Mouse (Mus musculus): ENCODE measurements around the gene Dlx6.

The Dlx6 gene

DNA sequence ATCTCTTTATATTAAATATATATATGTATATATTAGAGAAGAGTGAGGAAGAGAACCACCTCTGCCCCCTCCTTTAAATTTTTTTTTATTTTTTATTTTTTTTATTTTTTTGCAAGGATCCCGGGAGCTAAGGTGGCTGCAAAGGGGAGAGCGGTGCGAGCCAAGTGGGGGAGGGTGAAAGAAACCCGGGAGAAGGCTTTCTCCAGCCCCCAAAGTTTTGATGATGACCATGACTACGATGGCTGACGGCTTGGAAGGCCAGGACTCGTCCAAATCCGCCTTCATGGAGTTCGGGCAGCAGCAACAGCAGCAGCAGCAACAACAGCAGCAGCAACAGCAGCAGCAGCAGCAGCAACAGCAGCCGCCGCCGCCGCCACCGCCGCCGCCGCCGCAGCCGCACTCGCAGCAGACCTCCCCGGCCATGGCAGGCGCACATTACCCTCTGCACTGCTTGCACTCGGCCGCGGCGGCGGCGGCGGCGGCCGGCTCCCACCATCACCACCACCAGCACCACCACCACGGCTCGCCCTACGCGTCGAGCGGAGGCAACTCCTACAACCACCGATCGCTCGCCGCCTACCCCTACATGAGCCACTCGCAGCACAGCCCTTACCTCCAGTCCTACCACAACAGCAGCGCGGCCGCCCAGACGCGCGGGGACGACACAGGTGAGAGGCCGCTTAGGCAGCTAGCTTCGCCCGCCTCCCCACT is at the start of gene Dlx6:
Gene Dlx6, plus strand, starts transcription at position 175 of the 711 bp plus-strand sequence.
- in situ Hi-C loops (cut with MseI, MboI) = loop anchor here in 1 of 2 experiments (25.0 kb wide), 1 partner anchor 276 kb away; the partner anchor contains the start of gene Sem1

DNA sequence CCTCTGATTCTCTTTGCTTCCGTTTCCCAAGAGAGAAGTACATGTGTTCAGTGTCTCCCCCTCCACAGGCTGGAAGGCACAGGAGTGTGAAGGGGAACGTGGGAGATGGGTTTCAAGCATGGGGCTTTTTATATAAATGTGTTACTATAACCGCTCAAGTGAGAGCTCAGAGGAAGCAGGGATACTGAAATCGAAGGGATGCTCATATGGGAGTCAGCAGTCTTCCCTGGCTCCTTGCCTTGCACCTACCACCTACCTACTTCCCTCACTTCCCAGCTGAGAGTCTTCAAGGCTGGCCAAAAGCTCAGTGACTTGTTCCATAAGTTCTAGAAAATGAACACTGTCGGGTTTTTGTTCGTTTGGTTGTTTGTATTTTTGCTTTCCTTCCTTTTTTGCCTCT is 46.3 kb upstream of the Dlx6 start:
- in situ Hi-C loops (cut with MseI, MboI) = no loop called here

DNA sequence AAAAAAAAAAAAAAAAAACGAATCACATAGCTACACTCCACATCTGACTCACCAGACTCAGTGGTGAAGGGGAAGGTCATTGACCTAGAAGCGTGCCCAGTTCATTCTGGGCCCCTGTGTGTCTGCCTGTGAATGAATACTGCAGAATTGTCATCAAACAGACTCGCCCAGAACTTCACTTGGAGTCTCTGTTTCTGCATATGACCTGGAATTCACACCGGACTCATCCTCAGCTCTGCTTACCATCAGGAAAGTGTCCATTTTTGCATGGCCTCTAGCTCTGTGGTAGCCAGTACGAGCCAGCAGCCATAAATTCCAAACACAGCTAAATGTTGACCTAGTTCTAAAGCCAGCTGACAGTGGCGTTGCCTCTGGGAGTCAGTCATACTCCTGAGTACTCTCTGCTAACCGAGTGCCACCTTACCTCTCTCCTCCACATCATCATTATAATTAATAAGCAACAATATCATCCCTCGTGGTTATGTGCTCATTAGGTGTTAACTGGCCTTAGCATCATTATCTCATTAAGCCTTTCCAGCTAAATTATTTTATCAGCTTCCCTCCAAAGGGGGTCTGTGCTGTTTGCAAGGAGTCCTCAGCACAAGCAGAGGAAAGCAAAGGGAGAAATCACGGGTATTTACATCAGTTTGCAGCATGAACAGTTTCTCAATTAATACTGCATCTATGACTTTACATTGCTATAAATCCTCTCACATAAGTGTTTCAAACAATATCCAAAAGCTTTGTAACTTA is 44.9 kb upstream of the Dlx6 start:
- in situ Hi-C loops (cut with MseI, MboI) = no loop called here

DNA sequence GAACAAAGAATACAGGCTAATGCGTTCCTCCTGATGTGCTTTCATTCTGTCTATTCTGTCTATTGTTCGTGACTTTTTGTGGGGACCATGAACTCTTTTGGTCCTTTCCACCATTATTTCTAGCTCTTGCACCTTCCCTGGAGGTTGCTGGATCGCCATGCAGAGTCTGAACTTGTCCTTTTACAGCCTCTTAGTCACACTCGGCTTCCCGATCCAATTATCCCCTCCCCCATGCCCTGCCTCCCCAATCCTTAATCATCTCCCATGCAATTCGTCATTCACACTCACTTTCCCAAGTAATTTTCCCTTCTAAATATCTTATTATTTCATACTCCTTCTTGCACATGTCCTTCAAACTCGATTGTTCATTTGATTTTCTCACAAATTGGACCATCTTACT is 44.0 kb upstream of the Dlx6 start:
- in situ Hi-C loops (cut with MseI, MboI) = no loop called here

DNA sequence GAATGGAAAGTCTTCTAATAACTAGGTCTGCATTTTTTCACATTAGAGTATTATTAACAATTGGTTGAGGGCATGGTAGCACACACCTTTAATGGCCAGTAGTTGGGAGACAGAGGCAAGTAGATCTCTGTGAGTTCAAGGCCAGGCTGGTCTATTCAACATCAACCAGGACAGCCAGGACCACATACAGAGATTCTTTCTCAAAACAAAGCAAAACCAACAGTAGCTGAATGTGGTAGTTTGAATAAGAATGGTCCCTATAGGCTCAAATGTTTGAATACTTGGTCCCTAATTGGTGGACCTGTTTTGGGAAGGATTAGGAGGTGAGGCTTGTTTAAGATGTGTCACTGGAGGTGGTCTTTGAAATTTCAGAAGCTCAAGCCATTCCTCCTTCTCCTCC is 37.8 kb upstream of the Dlx6 start:
- in situ Hi-C loops (cut with MseI, MboI) = no loop called here

DNA sequence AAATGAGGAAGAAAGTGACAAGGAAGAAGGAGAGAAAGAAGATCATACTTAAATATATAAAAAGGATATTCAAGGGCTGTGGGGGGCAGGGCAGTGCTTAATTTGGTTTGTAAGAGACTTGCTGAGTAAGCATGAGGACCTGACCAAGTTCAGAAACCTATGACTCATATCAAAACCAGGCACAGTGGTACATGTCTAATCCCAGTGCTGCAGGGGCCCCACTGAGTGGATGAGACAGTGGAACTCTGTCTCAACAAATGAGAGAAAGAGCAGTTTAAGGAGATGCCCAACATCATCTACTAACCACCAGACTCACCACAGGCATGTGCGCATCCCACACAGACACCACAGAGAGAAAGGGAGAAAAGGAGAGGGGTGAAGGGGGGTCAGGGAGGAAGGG is 36.3 kb upstream of the Dlx6 start:
- in situ Hi-C loops (cut with MseI, MboI) = no loop called here

DNA sequence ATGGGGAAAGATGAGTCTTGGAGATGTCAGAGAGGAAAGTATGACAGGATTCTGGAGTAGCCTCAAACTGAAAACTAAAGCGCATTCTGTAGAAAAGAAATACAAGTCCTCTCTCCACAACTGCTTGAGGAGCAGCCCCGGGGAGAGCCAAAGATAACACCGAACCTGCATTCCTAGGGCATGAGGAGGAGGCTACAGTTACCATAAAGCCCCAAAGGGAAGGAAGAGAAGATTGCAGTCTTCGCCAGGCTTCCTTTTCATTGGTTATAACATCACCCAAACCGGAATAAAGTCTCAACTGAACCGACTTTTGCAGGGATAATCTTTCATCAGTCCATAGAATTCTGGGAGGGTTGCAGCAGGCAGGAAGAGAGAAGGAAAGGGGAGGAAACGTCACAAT is 32.7 kb upstream of the Dlx6 start:
- in situ Hi-C loops (cut with MseI, MboI) = no loop called here

DNA sequence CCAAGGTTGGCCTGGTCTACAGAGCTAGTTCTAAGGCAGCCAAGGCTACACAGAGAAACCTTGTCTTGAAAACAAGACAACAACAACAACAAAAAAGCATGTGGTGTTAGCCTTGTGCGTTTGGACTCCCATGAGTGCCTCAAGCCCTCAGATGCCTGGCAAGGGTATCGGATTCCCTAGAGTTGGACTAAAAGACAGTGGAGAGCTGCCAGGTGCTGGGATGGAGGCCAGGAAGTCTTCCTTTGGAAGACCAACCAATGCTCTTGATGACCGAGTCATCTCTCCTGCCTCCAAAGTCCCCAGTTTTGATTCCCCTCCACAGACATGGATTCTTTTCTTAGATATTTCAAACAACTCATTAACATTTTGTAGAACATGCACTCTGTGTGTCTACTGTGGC is 29.8 kb upstream of the Dlx6 start:
- in situ Hi-C loops (cut with MseI, MboI) = no loop called here

DNA sequence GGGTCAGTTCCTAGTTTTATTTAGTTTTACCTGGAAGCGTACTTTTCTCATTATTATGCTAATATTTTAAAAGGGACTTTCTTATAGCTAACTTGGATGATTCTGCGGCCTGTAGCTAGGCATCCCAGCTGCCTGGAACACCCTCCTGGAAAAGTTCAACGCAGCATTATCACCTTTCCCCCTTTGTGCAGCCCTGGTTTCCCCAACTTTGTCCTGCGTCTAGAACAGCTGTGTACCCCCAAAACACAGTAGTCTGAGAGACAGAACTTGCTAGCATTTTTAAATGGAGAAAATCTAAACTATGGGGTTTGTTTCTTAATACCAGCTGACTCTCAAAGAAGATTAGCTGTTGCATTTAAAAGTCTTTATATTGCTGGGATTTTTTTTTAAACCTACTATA is 14.6 kb upstream of the Dlx6 start:
- in situ Hi-C loops (cut with MseI, MboI) = no loop called here

DNA sequence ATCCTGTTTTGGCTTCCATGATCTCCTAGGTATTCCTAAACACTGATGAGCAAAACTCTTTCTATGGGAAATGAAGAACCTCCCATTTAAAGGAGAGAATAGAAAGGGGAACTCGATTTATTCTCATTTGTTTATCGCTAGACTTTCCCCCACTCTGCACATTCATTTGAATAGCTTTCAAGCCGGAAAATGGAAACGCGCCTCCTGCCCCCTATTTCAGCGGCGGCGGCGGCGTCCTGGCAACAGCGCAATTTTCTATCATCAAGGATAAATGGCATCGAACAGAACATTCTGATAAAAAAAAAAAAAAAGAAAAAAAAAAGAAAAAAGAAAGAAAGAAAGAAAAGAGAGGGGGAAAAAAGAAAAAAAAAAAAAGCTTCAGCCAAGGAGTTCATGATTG is 13.4 kb upstream of the Dlx6 start:
- in situ Hi-C loops (cut with MseI, MboI) = loop anchor here in 1 of 2 experiments (25.0 kb wide), 1 partner anchor 262 kb away; the partner anchor contains the start of gene Sem1

DNA sequence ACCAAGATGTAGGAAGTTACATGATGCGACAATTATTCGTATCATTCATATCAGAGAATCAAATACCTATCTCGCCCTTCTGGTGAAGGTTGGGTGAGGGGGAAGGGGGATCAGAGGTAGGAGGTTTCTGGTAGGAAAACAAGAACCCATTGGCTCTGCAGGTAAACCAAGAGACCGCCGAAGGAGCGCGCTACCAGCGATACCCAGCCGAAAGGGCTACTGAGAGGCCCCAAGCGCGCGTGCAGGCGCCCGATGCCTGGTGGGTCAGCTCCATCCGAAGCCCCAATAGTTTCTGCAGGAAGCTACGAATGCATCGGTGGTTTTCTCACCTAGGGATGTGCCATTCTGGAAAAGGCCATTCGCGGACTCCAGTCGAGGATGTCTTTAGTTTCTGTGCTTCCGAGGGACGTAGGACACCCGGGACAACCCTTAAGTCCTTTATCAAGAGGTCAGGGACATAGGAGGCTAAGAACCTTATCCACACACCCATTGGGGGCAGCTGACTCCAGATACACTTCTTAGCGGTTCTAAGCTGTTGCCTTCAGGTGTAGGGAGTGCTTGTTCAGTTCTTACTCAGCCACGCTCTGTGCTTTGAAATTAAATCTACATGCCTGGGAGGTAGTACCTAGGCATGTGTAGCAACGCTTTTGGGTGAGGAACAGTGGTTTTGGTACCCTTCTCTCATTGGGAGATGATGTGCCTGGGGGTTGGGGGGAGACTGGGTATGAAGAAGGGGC is 12.6 kb upstream of the Dlx6 start:
- in situ Hi-C loops (cut with MseI, MboI) = loop anchor here in 1 of 2 experiments (25.0 kb wide), 1 partner anchor 263 kb away; the partner anchor contains the start of gene Sem1

DNA sequence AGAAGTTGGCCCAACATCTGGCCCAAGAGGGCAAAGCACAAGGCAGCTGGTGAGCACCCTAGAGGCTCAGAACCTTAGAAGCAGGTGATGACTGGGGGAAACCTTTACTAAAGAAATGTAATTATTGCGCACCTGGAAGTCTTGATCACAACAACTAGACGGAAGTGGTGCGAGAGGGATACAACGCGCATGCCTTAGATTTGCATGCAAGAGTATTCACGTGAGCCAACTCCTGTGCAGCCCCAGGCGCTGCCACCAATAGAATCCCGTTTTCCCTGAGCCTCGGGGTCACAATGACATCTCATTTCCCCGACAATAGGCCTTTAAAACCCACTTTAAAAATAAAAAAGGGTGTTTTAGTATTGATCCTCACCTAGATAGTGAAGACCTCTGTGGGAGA is 12.0 kb upstream of the Dlx6 start:
- in situ Hi-C loops (cut with MseI, MboI) = loop anchor here in 1 of 2 experiments (25.0 kb wide), 1 partner anchor 264 kb away; the partner anchor contains the start of gene Sem1

DNA sequence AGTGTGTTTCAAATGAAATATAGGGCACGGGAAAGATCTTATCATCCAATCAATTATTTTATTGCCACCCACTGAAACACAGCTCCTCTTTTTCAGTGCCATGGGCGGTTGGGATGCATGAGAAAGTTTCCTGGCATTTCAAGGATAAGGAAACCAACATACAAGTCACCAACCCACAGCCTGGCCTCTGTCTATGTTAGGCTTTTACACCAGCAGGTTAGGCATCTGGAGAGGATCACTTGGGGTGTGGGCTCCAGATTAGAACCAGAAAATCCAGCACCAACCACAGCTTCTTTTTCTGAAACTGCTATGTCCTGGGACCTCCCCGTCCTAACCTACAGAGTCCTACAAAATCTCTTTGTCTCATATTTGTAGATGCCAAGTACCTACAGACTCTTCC is 10.2 kb upstream of the Dlx6 start:
- in situ Hi-C loops (cut with MseI, MboI) = loop anchor here in 1 of 2 experiments (25.0 kb wide), 1 partner anchor 266 kb away; the partner anchor contains the start of gene Sem1

DNA sequence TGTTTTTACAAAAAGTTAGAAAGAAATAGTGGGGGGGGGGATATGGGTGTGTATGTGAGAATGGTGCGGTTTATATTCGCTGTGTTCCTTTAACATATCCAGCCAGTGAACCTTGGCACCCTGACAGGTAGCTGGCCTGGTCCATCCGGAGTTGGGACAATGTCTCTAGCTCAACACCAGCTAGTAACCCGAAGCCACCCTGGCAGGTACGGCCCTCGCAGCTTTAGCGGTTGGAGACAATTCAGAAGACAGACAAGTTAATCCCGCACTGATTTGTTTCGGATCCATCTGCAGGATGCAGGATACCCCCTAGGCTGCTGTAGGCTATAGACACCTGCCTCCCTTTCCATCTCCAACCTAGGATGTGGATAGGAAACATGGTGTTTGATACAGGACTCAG is 9.0 kb upstream of the Dlx6 start:
- in situ Hi-C loops (cut with MseI, MboI) = loop anchor here in 1 of 2 experiments (25.0 kb wide), 1 partner anchor 267 kb away; the partner anchor contains the start of gene Sem1

DNA sequence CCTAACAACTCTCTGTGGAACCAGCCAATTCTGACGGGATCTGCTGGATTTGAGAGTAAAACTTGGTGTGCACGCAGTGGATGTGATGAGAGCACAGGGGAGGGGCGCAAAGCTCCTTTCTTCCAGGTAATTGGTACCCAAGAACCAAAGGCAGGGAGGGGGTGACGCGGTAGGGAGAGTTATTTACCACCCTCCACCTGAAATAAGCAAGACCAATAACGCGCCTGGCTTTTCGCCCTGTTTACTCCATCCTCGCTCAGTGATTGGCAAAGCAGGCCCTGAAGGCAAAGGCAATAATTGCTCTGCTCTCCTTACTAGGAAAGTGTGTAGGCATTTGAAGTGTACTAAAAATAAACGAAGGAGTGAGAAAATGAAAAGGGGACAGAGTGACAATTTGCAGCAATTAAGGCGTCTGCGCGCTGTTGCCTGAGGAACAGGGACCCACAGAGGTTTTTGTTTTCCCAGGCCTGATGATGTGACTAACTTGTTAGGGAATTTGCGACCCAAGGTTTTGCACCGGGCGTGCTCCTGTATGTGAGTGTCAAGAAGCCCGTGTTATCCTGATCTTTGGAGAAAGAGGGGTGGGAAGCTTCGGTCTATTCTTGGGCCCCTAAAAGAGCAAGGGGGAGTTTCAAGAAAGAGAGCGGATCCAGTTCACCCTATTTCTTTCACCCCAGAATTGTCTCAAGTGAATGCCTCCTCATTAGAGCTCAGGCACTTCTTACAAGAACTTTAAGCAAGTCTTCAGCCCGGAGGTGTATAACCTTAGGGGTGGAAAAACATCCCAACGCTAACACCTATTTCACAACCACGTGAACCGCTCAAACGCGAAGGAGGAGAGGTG is 8.0 kb upstream of the Dlx6 start:
- in situ Hi-C loops (cut with MseI, MboI) = loop anchor here in 1 of 2 experiments (25.0 kb wide), 1 partner anchor 268 kb away; the partner anchor contains the start of gene Sem1

DNA sequence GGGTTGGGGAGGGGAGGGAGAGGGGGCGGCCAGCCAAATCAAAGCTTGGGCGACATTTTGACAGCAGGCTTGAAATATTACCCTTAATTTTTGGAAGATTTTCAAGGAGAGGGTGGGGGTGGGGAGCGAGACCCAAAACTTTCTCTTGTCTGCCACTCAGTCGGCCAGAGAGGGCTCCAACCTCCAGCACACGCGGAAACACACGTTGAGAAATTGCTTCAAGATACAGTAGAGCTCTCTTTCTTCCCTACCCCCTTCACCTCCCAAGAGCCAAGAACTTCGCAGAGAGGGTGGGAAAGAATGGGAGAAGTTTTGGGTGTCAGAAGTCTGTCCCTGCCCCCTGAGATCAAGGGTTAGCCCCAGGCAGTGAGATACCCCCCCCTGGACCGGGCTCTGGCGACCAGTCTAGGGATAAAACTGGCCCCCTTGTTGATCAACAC is 7.4 kb upstream of the Dlx6 start:
- in situ Hi-C loops (cut with MseI, MboI) = loop anchor here in 1 of 2 experiments (25.0 kb wide), 1 partner anchor 268 kb away; the partner anchor contains the start of gene Sem1

DNA sequence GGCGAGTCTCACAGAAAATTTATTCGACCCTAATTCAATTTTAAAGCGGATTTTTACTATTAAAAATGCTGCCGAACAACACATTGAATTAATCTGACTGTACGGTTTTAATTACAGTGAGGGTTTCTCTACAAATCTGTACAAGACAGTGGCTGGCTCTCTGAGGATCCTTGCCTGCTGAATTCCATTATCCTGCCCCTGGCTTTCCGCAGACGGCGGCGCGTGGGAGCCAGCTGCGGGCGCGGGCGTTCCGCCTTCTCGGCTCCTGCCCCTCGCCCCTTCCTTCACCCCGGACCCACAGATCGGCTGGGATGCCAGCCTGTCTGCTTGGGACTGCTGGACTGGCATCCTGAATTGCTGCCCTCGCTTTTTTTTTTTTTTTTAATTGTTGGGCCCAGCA is 6.8 kb upstream of the Dlx6 start:
- in situ Hi-C loops (cut with MseI, MboI) = loop anchor here in 1 of 2 experiments (25.0 kb wide), 1 partner anchor 269 kb away; the partner anchor contains the start of gene Sem1

DNA sequence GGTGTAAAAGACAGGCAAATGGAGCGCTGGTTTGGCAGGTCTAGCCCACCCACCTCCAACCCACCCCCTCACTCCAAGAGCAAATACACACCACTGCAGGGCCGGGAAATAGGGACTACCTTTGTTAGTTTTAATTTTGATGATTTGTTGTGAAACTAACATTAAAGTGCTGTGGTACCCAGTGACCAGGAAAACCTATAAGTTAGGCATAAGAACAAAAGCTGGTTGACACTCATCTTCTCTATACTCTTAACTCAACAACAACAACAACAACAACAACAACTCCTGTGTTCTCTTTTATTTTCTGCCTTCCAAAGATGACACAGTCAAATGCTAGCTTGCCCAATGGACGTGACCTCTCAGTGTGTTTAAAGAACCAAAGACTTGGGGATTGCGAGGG is 6.3 kb upstream of the Dlx6 start:
- in situ Hi-C loops (cut with MseI, MboI) = loop anchor here in 1 of 2 experiments (25.0 kb wide), 1 partner anchor 270 kb away; the partner anchor contains the start of gene Sem1

DNA sequence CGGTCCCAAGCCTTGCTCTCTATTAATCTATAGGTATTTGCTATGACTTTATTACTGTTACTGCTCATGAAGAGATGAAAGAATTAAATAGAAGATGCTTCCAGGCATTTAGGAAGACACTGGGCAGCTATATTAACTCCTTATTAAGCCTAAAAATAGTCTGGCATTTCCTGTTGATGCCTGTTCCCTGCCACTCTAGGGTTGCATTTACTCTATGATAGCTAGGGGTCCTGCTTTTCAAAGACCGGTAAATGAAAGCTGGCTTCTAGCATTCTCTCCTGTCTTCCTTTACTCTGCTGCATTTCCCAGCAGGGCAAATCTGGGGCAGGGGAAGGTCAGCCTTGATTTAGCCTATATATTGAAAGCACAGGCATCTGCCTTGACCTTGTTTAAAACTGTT is 5.4 kb upstream of the Dlx6 start:
- in situ Hi-C loops (cut with MseI, MboI) = loop anchor here in 1 of 2 experiments (25.0 kb wide), 1 partner anchor 270 kb away; the partner anchor contains the start of gene Sem1

DNA sequence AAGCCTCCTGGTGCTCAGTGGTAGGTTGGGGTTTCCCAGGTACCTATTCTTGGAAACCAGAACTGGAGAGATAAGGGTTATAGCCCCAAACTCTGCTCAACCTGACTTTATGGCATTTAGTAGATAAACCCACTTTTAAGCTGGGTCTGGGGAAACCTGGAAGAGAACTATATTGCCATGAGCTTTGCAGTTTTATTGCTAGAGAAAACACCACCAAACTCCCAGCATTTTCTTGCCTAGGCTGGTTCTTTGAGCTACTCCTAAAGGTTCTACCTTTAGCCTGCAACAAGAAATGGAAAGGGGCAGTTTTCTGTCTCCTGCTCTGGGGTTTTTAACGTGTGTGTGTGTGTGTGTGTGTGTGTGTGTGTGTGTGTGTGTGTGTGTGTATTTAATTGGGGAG is 4.6 kb upstream of the Dlx6 start:
- in situ Hi-C loops (cut with MseI, MboI) = loop anchor here in 1 of 2 experiments (25.0 kb wide), 1 partner anchor 271 kb away; the partner anchor contains the start of gene Sem1
